Mouse (Mus musculus): ENCODE results near the gene Arhgap9.
A peak's percentile ranks its signal among the peaks of the same experiment; 100 is the strongest.
"Not testable (repeated sequence)": the region's sequence is repeated elsewhere in the genome, so short reads cannot be mapped to it uniquely, and the experiment has no call there.

The Arhgap9 gene

DNA sequence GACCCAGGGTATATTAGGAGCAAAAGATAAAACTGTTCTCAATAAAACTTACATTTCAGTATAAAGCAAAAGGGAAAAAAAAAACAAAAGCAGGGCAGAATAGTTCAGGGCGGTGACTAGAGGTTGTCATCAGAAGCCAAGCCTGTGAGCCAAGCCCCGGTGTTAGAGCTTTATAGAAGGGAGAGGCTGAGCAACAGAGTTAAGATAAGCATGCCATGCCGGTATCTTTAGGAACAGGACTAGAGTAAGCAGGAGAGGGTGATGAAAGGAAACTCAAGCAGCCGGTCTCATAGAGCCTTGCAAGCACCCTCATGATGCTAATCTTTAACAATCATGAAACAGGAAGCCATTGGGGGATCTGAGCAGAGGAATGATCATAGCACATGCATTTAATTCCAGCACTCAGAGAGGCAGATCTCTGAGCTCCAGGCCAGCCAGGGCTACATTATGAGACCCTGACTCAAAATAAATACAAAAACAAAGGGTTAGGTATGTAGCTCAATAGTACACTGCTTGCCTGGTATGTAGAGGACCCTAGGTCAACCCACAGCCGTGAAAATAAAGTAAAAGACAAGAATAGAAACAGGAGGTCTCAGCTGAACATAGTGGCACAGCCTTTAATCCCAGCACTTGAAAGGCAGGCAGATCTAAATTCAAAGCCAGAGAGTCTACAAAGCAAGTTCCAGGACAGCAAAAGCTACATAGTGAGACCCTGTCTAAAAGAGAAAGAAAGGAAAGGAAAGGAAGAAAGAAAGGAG, 29.7 kb upstream of the Arhgap9 start:
- DNase-seq (ENCODE audit: low spot score in 2 of 2): no peak

GRCm38 (mm10) chr10:127292987-127293538, 28.7 kb upstream of the Arhgap9 start:
- no peak for DNase-seq (ENCODE audit: low spot score in 2 of 2)

GRCm38 (mm10) chr10:127293590-127294113, 28.1 kb upstream of the Arhgap9 start:
- no peak for DNase-seq (ENCODE audit: low spot score in 2 of 2)

DNA sequence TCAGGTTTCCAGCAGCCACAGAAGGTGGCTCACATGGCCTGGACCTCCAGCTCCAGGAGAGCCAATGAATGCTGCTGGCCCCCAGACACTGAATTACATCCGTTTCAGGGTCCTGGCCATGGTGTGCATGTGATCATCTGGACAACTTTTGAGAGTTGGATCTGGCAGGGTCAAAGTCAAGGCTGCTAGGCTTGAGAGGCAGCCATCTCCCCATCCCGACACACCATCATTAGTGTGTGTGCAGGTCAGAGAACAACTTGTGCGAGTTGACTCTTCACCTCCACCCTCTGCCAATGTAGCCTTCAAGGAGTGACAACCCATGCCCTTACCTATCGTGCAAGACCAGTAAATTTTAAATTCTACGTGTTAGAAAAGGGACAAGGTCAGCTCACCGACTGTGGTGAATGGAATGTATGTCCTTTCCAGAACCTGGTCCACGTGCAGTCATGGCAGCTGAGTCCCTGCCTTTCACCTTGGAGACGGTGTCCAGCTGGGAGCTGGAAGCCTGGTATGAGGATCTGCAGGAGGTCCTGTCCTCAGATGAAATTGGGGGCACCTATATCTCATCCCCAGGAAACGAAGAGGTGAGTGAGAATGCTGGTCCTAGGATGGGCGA, 26.8 kb upstream of the Arhgap9 start:
- DNase-seq (ENCODE audit: low spot score in 2 of 2): no peak

GRCm38 (mm10) chr10:127295986-127296794, 25.6 kb upstream of the Arhgap9 start:
- DNase-seq (ENCODE audit: low spot score in 2 of 2): no peak

GRCm38 (mm10) chr10:127297015-127297871, 24.5 kb upstream of the Arhgap9 start:
- DNase-seq (ENCODE audit: low spot score in 2 of 2): no peak

DNA sequence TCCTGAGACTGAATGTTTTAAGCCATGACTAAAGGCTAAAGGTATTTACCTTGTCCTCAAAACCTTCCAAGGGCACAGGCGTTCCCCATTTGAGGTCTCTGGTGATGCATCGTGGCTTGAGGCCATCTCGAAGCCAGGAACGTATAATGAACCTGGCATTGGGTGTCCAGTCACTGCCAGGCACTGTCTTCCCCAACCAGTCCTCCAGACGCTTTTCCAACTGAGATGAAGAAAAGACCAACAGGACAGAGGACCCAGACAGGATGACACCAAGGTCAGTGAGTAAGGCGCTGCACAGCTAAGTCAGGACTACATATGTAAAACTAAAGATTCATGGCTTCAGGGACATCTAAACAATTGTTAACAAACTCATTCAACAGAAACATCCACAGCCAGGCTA, 21.4 kb upstream of the Arhgap9 start:
- DNase-seq (ENCODE audit: low spot score in 2 of 2): no peak

- DNase-seq (ENCODE audit: low spot score in 2 of 2): no peak
These were observed 18.6 kb upstream of the Arhgap9 start for GRCm38 (mm10) chr10:127303136-127303535.

- not testable (repeated sequence) for DNase-seq (ENCODE audit: low spot score in 2 of 2)
These were observed 12.6 kb upstream of the Arhgap9 start for GRCm38 (mm10) chr10:127309167-127309566.

- DNase-seq (ENCODE audit: low spot score in 2 of 2): no peak
These were observed 11.0 kb upstream of the Arhgap9 start for GRCm38 (mm10) chr10:127310523-127311475.

DNA sequence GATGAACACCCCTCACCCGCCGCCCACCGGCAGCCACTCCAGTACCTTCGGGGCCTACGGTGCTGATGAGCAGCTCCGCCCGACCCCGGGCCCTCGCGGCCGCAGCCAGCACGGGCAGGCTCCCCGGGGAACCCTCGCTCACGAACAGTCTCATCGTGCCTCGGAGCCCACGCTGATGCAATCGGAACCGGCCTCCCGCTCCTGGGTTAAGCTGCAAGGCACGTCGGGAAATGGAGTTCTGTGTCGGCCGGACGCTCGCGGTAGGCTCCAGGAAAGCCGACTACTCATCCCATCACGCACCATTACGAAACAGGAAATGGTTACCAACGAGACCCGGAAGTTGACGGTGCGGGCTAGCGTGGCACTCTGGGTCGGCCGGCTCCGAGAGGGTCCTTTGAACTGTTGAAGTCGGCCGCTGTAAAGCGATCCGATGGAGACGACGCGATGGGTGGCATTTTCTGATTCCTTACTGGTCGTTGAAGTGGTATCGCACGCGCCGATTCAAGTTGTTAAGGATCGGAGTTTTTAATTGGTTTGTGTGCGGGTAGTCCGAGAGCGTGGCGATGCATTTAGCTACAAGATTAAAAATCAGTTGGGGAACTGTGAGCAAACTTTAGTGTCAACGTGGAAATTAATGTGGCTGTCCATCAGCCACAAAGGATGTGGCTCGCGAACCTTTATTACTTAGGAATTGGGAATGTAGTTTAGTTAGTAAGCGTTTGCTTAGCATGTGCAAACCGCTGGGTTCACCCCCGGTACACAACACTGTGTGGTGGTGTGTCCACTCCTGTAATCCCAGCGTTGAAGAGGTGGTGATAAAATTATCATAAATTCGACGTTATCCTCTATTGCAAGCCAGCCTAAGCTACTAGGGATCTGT, 10.0 kb upstream of the Arhgap9 start, which contains the start of gene Mars:
Mars (minus strand) TSS at position 311 of the 880 bp plus-strand sequence.
- DNase-seq (ENCODE audit: low spot score in 2 of 2): peak; percentile 89 to 93

GRCm38 (mm10) chr10:127312356-127312676, 9.4 kb upstream of the Arhgap9 start:
- DNase-seq (ENCODE audit: low spot score in 2 of 2): peak; percentile 65 to 77

DNA sequence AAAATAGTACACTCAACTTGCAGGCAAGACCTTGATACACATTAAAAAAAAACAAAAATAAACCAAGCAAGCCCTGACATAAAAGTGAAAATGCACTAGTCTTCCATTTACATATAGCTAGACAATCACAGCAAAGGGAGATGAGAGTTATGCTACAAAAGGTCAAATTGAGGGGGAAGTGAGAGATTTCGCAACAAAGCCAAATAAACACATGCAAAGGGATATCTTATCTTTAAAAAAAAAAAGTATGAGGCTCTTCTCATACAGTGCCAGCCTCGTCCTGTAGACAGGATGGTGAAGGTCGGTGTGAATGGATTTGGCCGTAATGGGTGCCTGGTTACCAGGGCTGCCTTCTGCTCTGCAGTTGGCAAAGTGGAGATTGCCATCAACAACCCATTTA, 8.9 kb upstream of the Arhgap9 start:
- no peak for DNase-seq (ENCODE audit: low spot score in 2 of 2)

DNA sequence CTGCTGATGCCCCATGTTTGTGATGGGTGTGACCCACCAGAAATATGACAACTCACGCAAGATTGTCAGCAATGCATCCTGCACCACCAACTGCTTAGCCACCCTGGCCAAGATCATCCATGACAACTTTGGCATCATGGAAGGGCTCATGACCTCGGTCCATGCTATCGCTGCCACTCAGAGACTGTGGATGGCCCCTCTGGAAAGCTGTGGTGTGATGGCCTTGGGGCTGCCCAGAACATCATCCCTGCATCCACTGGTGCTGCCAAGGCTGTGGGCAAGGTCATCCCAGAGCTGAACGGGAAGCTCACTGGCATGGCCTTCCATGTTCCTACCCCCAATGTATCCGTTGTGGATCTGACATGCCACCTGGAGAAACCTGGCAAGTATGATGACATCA, 8.2 kb upstream of the Arhgap9 start:
- not testable (repeated sequence) for DNase-seq (ENCODE audit: low spot score in 2 of 2)

- not testable (repeated sequence) for DNase-seq (ENCODE audit: low spot score in 2 of 2)
These were observed 6.8 kb upstream of the Arhgap9 start for GRCm38 (mm10) chr10:127314950-127315349.

GRCm38 (mm10) chr10:127317277-127317676, 4.5 kb upstream of the Arhgap9 start:
- no peak for DNase-seq (ENCODE audit: low spot score in 2 of 2)

GRCm38 (mm10) chr10:127318009-127318408, 3.8 kb upstream of the Arhgap9 start:
- DNase-seq (ENCODE audit: low spot score in 2 of 2): no peak

- DNase-seq (ENCODE audit: low spot score in 2 of 2): no peak
These were observed 1.8 kb upstream of the Arhgap9 start for GRCm38 (mm10) chr10:127319969-127320368.

DNA sequence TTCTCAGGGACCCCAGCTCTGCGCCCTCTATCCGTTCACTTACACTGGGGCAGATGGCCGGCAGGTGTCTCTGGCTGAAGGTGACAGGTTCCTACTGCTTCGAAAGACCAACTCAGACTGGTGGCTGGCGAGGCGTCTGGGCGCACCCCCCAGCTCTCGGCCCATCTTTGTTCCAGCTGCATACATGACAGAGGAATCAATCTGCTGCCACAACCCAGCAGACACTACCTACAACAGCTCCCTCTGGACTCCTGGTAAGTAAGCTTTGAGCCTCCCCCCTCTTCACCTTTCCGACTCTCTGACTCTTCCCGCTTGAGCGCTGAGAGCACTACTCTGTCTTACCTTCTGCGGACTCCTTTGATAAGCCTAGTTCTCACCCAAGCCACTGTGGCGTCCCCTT, 414 bp downstream of the Arhgap9 start:
- DNase-seq (ENCODE audit: low spot score in 2 of 2): no peak

Data from urinary bladder, postnatal 4 days (tissue).